Mouse (Mus musculus) kidney, adult 8-10 months (tissue): ENCODE measurements at regions not wholly inside any gene's neighbourhood (a gene's known extent, or its start where the extent isn't known, plus 50 kb on each side); places are given as distances from the start of the nearest gene placed in this dataset.

Experiments used
- DNase-seq, 2 experiments: peaks; one replicate each; pipeline ENCODE4 v3.0.0; 2022

DNA sequence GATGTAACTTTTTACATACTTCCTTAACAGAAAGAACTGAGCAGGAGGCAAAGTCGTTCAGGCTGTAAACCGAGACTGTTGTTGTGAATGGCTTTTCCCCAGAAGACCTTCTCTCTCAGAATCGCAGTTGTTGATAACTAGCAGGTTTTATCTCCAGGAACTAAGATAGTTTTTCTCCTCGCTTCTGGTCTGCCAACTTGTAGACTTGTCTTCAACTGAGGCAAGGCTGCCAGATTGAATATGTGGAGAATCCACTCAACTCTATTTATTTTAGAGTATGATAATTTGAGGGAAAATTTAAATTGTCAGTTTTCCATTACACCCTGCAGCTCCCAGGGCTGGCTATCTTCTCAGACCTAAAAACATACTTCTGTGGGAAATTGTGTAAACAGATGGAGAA is 206.6 kb upstream of the Tet2 start:
- no peak for DNase-seq

DNA sequence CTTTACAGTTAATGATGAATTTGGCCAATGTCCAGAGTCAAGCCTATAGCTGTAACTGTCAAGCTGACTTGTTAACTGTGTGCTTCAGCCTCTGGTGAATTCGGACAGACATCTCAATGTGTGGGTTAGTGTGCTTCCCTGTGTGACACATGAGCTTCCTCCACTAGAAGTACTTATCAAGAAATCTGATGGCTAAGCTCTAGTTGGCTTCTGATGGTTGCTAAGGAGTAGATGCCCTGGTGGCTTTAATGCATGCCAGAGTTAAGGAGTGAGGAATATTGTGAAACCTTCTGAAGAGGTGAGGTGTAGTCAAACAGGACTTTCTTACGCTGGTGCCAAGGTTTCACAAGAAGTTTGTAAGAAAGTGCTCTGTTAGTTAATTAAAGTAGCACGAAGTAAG is 208.1 kb upstream of the Tet2 start:
- no peak for DNase-seq

DNA sequence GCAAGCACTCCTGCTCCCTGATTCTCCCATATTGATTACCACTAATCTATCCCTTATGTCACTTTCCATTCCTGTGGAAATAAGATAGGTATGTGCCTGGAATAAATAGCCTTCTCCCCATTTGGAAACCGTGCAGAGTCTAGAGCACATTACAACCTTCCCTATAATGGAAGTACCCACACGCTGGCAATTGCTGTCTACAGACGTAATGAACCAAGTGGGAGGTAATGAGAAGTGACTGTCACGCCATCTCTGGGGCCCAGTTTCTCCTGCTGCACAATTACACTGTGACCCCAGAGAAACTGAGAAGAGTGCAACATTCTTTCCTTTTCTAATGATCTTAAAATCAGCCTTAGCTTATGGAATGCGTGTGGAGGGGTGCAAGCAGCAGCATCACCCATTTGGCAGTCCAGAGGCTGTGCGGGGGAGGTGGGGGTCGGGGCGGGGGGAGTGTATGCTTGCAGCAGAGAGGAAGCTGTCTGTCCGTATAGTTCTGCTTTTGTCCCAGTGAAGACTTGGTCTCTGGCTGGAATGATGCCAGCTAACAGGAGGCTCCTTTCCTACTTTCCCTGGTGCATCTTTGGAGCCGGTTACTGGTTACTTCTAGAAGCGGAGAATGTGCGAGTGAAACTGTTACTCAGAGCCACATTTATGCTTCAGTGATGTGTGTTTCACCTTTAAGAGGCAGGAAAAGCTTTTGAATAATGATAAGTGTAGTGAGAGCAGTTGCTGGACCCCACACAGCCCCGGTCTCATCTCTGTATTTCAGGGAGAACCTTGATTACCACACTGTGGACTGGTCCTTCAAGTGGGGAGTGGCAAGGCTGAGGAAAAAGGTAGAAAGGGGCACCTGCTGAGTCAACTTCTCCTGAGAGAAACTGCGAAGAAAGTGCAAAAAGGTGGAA is 209.3 kb upstream of the Tet2 start:
- DNase-seq = peak in 1 of 2 experiments; percentile 33

DNA sequence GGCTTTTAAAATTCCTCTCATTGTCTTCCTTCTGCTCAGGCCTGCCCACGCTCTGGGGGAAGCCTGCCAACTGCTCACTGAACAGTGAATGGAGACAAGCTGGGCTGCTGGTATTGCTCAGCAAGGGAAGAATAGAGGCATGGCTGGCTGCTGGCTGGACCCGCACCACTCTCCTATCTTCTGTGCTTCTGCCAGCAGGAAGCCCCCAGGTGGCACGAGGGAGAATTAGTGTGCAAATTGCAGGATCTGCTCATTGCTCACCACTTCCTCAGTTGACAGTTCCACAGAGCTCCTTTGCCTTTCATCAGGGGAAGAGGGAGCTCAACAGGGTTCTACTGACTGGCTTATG is 209.9 kb upstream of the Tet2 start:
- peak; percentile 84 to 85 for DNase-seq

DNA sequence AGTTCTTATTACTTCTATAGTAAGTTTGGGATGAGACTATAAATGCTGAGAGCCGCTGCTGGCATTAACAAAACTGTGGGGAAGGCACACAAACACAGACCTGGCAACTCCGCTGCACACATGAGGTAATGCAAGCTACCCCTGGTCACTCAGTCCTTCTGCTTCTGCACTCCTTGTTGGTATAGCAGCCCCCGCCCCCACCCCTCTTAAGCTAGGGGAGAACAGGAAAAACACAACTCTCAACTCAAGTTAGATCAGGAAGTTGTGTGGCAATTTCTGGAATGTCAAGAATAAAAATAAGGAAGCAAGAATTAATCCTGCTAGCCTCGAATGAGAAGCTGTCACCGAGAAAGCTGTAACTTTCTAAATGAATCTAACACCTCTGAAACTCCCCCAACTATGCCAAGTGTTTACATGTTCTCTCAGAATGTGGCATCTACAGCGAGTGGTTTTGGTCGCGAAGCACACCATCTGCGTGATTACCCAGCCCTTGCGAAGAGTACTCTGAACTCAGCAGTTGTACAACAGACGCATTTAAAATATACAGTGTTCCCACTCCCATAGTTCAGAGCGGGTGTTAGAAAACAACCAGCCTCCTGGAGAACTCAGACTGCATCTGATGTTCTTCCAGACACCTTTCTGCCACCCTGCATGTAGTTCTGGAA is 212.9 kb upstream of the Tet2 start:
- DNase-seq = no peak

DNA sequence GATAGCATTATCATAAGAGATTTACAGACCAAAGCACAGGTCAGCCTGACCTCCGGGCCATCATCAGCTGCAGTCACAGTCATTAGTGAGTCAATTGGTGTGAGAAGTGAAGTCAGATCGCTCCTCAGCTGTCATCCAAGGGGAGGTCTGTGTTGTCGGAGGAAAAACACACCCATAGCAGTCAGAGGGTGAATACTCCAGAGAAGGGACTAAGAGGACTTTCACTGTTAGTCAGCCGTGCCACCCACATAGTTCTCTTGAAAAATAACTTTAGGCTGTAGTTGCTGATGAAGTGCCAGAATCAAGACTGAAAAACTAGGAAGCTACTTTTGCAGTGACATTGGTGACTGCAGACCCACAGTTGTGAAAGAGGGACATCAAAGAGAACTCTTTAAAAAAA is 213.5 kb upstream of the Tet2 start:
- DNase-seq = no peak

DNA sequence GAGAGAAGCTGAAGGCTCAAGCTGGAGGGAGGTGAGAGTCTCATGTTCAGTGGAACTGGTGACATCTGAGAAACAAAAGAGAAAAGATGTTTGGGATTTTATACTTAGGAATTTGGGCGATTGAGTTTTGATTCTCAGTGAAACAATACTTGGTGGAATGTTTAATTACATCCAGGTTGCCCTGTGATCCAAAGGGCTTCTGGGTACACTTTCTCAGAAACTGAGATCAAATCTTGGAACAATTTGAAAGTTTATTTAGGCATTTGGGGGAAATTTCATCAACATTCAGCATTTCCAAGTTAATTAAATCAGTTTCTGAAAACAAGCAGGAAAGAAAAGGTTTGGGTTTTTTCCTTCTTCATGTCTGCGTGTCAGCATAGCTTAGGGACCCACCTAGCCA is 214.7 kb upstream of the Tet2 start:
- no peak for DNase-seq

DNA sequence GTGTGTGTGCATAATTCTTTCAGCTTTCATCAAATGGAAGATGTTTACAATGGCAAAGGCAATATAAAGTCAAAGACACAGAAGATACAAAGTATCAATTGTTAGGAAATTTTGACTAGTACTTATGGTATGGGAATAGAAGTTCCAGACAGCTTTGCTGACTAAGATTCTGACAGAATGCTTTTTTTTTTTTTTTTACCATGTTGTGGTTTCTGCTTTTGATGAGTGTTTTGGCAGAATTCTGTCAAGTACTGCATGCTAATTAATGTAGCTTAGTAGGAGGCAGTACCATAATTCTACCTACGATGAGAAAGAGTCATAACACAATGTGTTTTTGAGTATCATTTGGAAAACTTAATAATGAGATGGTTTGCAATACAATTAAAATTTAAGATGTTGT is 215.3 kb upstream of the Tet2 start:
- no peak for DNase-seq

DNA sequence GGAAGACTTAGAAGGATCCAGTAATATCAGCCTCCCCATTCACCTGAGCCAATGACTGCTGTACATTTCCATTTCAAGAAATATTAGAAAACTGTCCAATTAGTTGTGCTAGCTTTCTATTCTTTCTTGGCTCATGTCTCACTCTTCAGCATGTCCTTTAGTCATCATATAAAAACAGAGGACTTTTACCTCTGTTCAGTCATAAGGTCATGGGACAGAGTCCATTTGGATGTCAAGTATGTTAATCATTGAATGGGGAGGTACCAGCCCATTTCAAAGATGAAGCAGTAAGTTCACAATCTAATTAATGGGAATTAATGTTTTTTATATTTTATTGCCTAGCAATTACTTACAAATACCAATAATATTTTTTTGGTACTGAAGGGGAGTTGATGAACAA is 218.8 kb upstream of the Tet2 start:
- DNase-seq = peak; percentile 38 to 73

DNA sequence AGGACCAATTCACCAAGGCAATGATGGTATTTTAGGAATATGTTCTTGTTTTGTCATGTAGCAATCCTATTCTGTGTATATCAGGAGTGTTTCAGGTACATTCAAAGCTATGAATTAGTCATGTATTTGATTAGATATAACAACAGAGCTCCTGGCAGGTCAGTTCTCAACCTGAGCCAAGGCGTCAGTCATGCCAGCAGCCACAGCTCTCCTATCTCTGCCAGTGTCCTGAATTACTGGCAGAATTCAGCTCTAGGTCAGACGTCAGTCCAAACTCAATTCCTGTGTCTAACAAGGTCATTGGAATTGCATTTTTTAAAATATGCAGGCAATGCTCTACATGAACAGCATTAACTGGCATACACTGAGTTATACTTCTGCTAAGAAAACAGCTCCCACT is 228.6 kb upstream of the Tet2 start:
- DNase-seq = no peak

DNA sequence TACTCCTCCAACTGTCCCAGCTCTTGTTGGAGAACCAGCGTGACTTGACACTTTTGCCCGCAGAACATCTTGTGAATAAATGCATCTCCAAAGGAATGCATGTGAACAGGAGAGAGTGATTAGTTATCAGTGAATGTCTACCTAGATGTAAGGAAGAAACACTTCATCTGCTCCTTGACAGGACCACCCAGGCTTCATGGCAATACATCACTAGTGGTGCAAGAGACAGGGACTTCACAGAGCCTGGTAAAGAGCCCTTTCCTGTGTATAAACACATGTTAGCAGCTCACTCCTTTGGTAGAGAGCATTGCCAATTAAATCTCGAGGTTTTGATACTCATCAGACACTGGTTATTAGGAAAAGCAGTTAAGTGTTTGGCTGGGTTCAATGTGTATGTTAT is 229.3 kb upstream of the Tet2 start:
- no peak for DNase-seq

DNA sequence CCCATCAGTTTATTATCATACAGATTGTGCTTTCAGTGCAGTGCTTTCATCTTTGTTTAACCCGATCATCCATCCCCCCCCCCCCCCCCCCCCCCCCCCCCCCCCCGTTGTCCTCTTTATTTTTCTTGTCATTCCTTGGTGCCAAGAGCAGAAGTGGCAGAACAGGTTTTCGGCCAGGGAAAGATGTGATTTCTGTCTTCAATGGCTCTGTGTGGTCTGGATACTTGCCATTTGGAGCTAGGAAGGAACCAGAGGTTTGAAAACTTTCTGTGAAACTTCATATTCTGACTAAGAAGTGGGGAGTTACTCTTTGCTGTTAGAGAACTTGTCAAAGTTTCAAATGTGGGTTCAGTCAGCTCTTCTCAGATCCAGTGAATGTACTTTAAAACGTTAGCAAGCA is 231.1 kb upstream of the Tet2 start:
- no peak for DNase-seq

DNA sequence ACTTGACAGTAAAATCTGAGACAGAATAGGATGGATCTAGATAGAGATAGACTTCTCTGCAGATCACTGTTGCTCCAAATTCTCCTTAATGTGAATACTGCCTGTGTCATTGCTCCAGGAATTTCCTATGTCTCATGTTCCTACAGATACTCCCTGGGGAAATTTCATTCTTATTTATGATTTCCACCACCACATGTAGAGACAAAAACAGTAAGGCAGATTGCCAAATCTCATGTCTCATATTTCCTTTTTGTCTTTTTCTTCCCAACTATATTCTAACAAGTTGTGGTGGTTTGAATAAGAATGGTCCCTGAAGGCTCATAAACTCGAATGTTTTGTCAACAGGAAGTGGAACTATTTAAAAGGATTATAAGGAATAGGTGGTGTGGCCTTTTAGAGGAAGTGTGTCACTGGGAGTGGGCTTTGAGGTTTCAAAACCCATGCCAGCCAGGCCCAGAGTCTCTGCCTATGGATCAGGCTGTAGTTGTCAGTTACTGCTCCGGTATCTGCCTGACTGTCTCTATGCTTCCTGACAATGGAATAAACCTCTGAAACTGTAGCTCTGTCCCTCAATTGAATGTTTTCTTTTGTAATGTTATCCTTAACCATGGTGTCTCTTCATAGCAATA is 234.3 kb upstream of the Tet2 start:
- no peak for DNase-seq

DNA sequence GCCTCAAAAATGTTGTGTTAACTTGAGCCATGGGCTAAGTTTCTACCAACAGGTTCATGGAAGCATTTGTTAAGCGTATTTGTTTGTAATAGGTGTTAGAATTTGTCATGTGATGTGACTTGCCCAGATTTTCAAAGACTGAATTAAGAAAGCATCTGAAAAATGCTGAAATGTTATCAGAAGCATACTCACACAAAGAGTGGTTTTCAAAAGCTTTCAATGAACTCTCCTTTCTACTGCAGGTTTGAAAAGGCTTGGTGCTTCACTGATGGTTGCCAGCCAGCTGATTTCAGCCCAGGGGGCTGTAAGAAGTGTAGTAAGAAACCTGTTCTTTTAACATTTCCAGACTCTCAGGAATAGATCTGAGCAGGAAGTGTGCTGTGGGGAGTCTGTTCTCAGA is 238.1 kb upstream of the Tet2 start:
- DNase-seq = no peak

DNA sequence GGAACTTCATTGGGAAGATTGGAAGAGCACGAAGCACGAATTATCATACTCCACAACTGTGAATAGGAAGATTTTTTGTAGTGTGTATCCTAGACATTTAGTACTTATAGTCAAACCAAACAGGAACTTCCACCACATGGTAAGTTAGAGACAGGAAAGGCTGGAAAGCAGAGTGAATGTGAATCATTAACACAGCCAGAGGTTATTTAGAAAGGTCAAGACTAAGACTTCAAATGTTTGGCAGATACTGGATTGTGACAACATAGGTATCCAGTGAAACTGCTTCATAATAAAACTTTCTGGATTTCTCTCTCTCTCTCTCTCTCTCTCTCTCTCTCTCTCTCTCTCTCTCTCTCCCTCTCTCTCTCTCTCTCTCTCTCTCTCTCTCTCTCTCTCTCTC is 246.4 kb upstream of the Tet2 start:
- peak in 1 of 2 experiments; percentile 20 for DNase-seq

DNA sequence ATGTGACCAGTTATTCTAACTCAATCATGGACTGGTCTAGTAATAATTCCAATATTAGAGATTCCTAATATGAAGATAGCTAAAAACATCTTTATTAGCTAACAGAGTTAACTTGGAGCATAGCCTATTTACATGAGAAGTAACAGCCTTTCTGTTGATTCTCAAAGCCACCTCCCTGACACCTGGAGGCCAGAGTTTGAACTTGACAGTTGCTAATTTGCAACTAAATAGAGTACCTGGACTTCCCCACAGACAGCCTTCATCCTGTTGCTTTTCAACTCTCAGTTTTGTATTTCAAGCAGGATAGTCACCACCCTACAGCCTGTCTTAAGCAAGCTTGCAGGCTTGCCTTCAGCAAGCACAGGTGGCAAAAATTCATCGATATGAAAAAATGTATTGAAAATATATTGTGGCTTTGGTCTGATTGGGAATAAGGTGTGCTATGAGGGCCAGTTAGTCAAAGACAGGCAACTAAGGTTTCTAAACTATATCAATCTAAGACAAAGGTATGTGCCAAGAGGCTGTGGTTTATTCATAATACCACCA is 264.1 kb upstream of the Tet2 start:
- no peak for DNase-seq

DNA sequence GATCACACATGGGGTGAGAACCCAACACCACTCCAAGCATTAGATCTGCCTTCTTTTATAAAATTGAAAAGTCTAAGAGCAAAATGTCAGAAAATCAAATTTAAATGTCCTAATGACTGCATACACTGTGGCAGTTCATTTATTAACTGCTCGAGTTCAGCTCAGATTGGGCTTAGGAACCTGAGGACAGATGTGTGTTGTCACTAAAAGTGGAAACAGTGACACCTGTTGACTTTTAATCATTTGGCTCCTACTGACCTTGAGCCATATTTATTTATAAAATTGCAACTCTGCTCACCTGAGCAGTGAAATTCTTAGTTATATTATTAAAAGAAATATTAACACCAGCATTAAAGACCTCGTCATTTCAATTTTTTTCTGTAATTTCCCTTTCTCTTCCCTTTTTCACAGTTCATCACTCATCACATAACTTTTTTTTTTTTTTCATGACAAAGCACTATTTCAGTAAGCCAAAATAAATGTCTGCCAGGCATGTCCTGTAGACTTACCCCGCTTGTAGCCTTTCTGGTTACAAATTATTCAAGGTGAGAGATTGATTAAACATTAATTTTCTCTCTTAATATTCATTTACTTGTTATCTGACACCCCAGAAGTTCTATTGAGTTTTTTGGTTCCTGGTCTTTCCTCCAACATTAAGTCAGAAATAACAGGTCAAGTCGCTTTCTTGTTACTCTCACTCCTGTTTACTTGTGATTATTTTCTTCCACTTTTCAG is 274.2 kb upstream of the Tet2 start:
- DNase-seq = no peak

DNA sequence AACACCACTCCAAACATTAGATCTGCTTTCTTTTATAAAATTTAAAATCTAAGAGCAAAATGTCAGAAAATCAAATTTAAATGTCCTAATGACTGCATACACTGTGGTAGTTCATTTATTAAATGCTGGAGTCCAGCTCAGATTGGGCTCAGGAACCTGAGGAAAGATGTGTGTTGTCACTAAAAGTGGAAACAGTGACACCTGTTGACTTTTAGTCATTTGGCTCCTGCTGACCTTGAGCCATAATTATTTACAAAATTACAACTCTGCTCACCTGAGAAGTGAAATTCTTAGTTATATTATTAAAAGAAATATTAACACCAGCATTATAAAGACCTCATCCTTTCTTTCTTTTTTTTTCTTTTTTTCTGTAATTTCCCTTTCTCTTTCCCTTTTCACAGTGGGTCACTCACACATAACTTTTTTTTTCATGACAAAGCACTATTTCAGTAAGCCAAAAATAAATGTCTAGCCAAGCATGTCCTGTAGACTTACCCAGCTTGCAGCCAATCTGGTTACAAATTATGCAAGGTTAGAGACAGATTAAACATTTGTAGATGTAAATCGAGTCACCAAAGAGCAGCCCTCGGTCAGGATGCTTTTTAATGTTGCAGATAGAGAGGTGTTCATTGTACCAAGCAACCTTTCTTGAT is 288.9 kb upstream of the Tet2 start:
- DNase-seq = peak in 1 of 2 experiments; percentile 24

DNA sequence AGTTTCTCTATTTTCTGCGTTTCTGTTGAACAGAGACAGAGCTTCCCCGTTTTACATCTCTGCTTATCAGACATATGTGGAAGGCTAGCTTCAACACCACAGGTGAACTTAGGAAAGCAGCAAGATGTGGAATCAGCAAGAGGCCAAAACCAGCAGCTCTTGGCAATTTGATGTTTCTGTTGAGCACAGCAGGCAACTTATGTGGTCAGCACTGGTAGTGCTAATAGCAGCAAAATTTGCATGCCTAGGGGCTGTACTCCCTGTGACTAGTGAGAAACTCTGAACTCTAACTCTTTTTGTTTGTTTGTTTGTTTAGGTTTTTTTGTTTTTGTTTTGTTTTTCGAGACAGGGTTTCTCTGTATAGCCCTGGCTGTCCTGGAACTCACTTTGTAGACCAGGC is 289.5 kb upstream of the Tet2 start:
- no peak for DNase-seq

DNA sequence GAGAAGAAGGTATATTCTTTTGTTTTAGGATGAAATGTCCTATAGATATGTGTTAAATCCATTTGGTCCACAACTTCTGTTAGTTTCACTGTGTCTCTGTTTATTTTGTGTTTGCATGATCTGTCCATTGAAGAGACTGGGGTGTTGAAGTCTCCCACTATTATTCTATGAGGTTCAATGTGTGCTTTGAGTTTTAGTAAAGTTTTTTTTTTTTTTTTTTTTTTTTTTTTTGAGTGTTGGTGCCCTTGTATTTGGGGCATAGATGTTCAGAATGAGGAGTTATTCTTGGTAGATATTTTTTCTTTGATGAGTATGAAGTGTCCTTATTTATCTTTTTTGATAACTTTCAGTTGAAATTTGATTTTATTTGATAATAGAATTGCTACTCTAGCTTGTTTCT is 301.4 kb upstream of the Tet2 start:
- no peak for DNase-seq

DNA sequence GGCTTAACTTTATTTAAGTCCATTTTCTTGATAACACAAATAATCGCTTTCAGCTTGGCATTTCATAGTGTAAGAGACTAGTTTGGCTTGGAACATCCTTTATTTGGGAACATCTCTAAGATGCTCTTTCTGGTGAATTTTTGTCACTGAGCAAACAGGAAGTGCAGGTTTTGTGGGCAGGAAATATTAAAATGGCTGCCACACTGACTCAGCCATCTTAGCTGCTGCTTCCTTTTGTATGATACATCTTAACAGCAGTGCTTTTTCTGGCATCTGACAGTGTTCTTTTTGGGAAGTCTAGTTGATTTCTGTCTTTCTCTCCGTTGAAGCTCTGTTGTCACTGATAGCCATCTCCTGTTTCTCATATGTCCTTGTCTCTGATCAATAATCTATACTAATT is 329.4 kb upstream of the Tet2 start:
- no peak for DNase-seq

DNA sequence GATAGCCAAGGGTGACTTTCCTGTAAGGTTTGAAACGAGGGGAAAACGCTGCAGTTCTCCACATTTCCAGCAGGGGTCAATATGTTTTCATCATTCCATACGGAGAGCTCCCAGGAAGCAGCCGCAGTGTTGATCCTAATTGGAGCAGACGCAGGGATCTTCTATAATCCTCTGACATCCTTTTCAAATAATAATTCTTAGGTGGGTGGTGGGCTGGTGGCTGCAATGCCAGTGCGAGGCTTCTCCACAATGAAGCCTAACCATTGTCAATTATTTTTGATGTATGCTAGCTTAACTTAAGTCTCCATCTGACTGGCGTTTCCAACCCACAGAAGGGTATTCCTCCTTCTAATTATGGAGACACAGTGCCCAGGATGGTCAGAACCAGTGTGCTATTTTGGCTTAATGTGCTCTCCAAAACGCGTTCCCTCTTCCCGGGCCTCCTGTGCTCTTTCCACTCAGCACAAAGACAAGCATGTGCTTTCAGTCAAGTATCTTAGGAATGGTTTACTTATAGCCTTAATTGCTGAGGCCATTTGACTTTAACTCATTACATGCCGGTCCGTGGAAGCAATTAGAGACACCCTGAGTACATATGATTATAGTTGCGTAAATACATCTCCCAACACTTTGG is 331.6 kb upstream of the Tet2 start:
- peak; percentile 41 to 73 for DNase-seq
